Comparison of ENCODE assay signal across 9 mouse cellular contexts in the genomic region with DNA sequence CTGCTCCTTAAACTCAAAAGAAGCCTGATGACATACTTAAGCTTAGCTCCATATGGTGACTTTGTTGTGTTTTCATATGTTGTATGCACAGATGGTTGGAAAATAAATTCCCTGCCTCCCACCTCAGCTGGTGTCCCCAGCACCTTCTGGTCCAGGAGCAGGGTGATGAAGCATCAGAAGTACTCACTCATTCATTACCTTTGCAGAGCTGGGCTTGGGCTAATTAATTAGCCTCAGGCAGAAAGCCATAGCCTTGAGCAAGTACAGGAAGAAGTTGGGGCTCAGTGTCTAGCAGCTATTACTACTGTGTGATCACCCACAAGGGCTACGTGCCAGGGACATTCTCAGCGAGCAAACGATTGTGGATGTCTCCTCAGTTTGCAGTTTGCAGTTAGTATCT. TPM values are rescaled to one million over a fixed set of nuclear protein-coding genes. Genes with fewer than 3 reads are reported as not detected.
A peak's percentile ranks its signal among the peaks of the same experiment; 100 is the strongest.
DNase-seq lines count a peak whose midpoint lies in the region; ATAC-seq lines count a peak whose summit lies in the region.
"Had no signal": no experiment of that assay in that cellular context is flagged by ENCODE, and none has a peak within 500 bp of the region (broad histone marks: within the 10 kb centered on the region; RNA-seq: fewer than 3 reads in every experiment).

No protein-coding gene starts in this region.

- peaks cover 12% of the 10 kb centered on the region; the same call in 1 of the 2 replicates for H3K36me3 ChIP-seq in midbrain, embryonic 12.5 days
- 0 out of 2 replicates have a peak, but pooled peaks cover 3% of the 10 kb centered on the region for H3K36me3 ChIP-seq in midbrain, embryonic 16.5 days (ENCODE audit: control insufficient read depth, insufficient read depth, low read length)
- H3K36me3 ChIP-seq in forebrain, embryonic 15.5 days, result no peaks in the 10 kb centered on the region

- no peak overlapping the region for H3K4me2 ChIP-seq in midbrain, embryonic 12.5 days (replicated peaks)
- no peak overlapping the region for H3K4me2 ChIP-seq in midbrain, embryonic 16.5 days (ENCODE audit: low read length)
- no peak overlapping the region for H3K4me2 ChIP-seq in forebrain, embryonic 15.5 days (replicated peaks)
- H3K4me2 ChIP-seq: lung, embryonic 14.5 days had no signal

- H3K4me1 ChIP-seq in midbrain, embryonic 12.5 days, result peaks cover 25% of the 10 kb centered on the region
- no peaks in the 10 kb centered on the region; the same call in 1 of the 2 replicates for H3K4me1 ChIP-seq in midbrain, embryonic 16.5 days (ENCODE audit: control insufficient read depth, insufficient read depth, low read length)
- H3K4me1 ChIP-seq in forebrain, embryonic 15.5 days, result peaks cover 29% of the 10 kb centered on the region

- 86% methylated on average over 3 of the region's 3 CpGs for WGBS in midbrain, embryonic 12.5 days
- 62% methylated on average over 3 of the region's 3 CpGs for WGBS in midbrain, embryonic 16.5 days
- WGBS in forebrain, embryonic 15.5 days, result 28% methylated on average over 3 of the region's 3 CpGs

- no peak overlapping the region for H3K4me3 ChIP-seq in midbrain, embryonic 12.5 days
- no peak overlapping the region for H3K4me3 ChIP-seq in midbrain, embryonic 16.5 days (ENCODE audit: low read depth, low read length)
- no peak overlapping the region for H3K4me3 ChIP-seq in forebrain, embryonic 15.5 days

- no peaks in the 10 kb centered on the region for H3K9me3 ChIP-seq in midbrain, embryonic 12.5 days
- no peaks in the 10 kb centered on the region for H3K9me3 ChIP-seq in midbrain, embryonic 16.5 days (replicated peaks; ENCODE audit: control insufficient read depth, low read length, poor library complexity, severe bottlenecking)
- no peaks in the 10 kb centered on the region for H3K9me3 ChIP-seq in forebrain, embryonic 15.5 days

- no peaks in the 10 kb centered on the region for H3K27me3 ChIP-seq in midbrain, embryonic 12.5 days
- no peaks in the 10 kb centered on the region for H3K27me3 ChIP-seq in midbrain, embryonic 16.5 days (ENCODE audit: control insufficient read depth, insufficient read depth, low read depth, low read length)
- no peaks in the 10 kb centered on the region for H3K27me3 ChIP-seq in forebrain, embryonic 15.5 days

- no peak overlapping the region for H3K9ac ChIP-seq in midbrain, embryonic 12.5 days (replicated peaks)
- H3K9ac ChIP-seq in midbrain, embryonic 16.5 days (ENCODE audit: low read depth, low read length), result no peak overlapping the region
- H3K9ac ChIP-seq in forebrain, embryonic 15.5 days (replicated peaks), result no peak overlapping the region
- H3K9ac ChIP-seq: lung, embryonic 14.5 days had no signal

- DNase-seq in layer of hippocampus, adult 9-11 months, result peak; percentile 72
- DNase-seq in right cerebral cortex, postnatal 4 days, result peak; percentile 53
- DNase-seq in ovary, adult 18-20 months (ENCODE audit: low spot score), result no peak
- no peak for DNase-seq in adipocyte (ENCODE audit: low spot score)
- DNase-seq: lung, embryonic 14.5 days had no signal

- ATAC-seq in midbrain, embryonic 12.5 days (ENCODE audit: low FRiP score, low read depth), result no peak
- ATAC-seq in midbrain, embryonic 16.5 days, result no peak
- peak; percentile 90 for ATAC-seq in forebrain, embryonic 15.5 days (replicated peaks)
- ATAC-seq in megakaryocyte progenitor cell, adult 5-6 weeks (replicated peaks; ENCODE audit: poor library complexity), result no peak

- peak overlapping the region; percentile 61 for H3K27ac ChIP-seq in midbrain, embryonic 12.5 days (replicated peaks)
- H3K27ac ChIP-seq in midbrain, embryonic 16.5 days (ENCODE audit: low read length), result no peak overlapping the region
- H3K27ac ChIP-seq in forebrain, embryonic 15.5 days (replicated peaks), result peak overlapping the region; percentile 86

RNA-seq across cellular contexts. Expression of gene Lars2, which starts 18.0 kb away (rescaled TPM):
- 1,003 and 1,084 TPM in 2 replicates for polyA plus RNA-seq in midbrain, embryonic 12.5 days (2016; fragmentation: Nextera tagmentation; extraction: Ambion mirVana)
- polyA plus RNA-seq in midbrain, embryonic 16.5 days (2015; fragmentation: Nextera tagmentation; extraction: Ambion mirVana), result 591 and 787 TPM in 2 replicates
- polyA plus RNA-seq in forebrain, embryonic 15.5 days (2015; fragmentation: Nextera tagmentation; extraction: Ambion mirVana), result 861 and 924 TPM in 2 replicates
- total RNA-seq in megakaryocyte progenitor cell, adult 5-6 weeks (2015), result 2,738 and 2,770 TPM in 2 replicates
- total RNA-seq in megakaryocyte progenitor cell, adult 5-6 weeks (2017), result 25.5 and 35.7 TPM in 2 replicates

Comparison
In these comparisons a context has a peak if more than half of its experiments do, and no peak if none do; other contexts are left out.
1. DNase-seq: peak in layer of hippocampus, adult 9-11 months (single experiment) and right cerebral cortex, postnatal 4 days (single experiment); none in ovary, adult 18-20 months (single experiment) and adipocyte (single experiment).